Mouse (Mus musculus) forebrain, embryonic 14.5 days (tissue): Measurements from ENCODE around the gene Myrfl. TPM values are rescaled to one million over a fixed set of nuclear protein-coding genes. Genes with fewer than 3 reads are reported as not detected.

Source experiments
- ATAC-seq: fragments of 200-750 bp; cut with Nextera tagmentation; 2 replicates; pipeline ENCODE4 v1.8.0; 2017; ENCODE audit warnings: mild to moderate bottlenecking, moderate library complexity
- DNase-seq: peaks from one replicate; pipeline ENCODE4 v3.0.0-alpha.2; 2015; ENCODE audit warnings: low spot score
- H3K27ac ChIP-seq: fragments of 300-500 bp; sonication (generic); 2 replicates; pipeline ENCODE4 v1.5.1; 2014; ENCODE audit warnings: low read depth, mild to moderate bottlenecking, control low read depth, low read length, moderate library complexity
- H3K27me3 ChIP-seq: fragments of 300-500 bp; sonication (generic); replicated peaks from 2 replicates; pipeline ENCODE4 v1.6.1; 2014; ENCODE audit warnings: low read length, control low read depth, mixed read lengths; ENCODE audit not compliant: control insufficient read depth, insufficient read depth
- H3K36me3 ChIP-seq: fragments of 300-500 bp; sonication (generic); 2 replicates; pipeline ENCODE4 v1.6.1; 2014; ENCODE audit warnings: low read length, control low read depth; ENCODE audit not compliant: control insufficient read depth, insufficient read depth
- H3K4me1 ChIP-seq: fragments of 300-500 bp; sonication (generic); 2 replicates; pipeline ENCODE4 v1.6.1; 2014; ENCODE audit warnings: antibody characterized with exemption, low read length, control low read depth; ENCODE audit not compliant: control insufficient read depth, insufficient read depth
- H3K4me2 ChIP-seq: fragments of 300-500 bp; sonication (generic); 2 replicates; pipeline ENCODE4 v1.6.1; 2014; ENCODE audit warnings: mild to moderate bottlenecking, control low read depth, low read length
- H3K4me3 ChIP-seq: fragments of 300-500 bp; sonication (generic); 2 replicates; pipeline ENCODE4 v1.5.1; 2014; ENCODE audit warnings: low read depth, low read length, control low read depth
- H3K9ac ChIP-seq: fragments of 300-500 bp; sonication (generic); 2 replicates; pipeline ENCODE4 v1.6.1; 2014; ENCODE audit warnings: mild to moderate bottlenecking, low read length, control low read depth, moderate library complexity
- H3K9me3 ChIP-seq: fragments of 300-500 bp; sonication (generic); replicated peaks from 2 replicates; pipeline ENCODE4 v1.6.1; 2016; ENCODE audit warnings: low read length, control low read depth, mixed read lengths; ENCODE audit not compliant: control insufficient read depth
- WGBS: fragments of 180-500 bp; shearing (Covaris S2); extraction: QIAGEN DNeasy Blood & Tissue Kit; methylation state at CpG from one replicate; pipeline ENCODE4 v1.1.7; 2014; 5-methylcytosine and 5-hydroxymethylcytosine counted together
- polyA plus RNA-seq: library from polyadenylated mRNA; unstranded; fragments of >200 nt; fragmentation: Nextera tagmentation; extraction: Ambion mirVana; gene quantifications from 2 replicates; pipeline ENCODE4 v1.2.1, GENCODE M21; 2014

The Myrfl gene
- polyA plus RNA-seq, 1 experiment from 2014 or later, result 0.06 TPM

DNA sequence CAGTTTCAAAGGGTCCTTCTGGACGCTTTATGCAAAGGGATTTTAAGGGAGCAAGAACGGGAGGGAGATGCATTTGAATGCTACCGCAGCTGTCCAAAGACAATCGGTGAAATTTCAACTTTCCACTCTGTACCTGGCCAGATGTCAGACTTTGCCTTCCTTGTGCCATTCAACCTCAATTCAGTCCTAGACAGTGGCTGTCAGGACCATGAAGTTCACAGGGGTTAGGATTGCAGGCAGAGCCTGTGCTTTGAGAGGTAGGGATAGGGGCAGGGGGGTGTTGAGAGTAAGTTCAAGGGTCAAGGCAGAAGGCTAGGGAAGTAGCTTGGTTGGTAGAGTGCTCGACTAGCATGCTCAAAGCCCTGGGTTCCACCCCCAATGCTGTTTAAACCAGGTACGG lies 25.9 kb downstream of the Myrfl start:
- DNase-seq (no peak), ATAC-seq (no peak)
- Histone ChIP-seq H3K36me3 (no peaks in the 10 kb centered on the region), H3K27me3 (no peaks in the 10 kb centered on the region), H3K4me3 (no peak overlapping the region), H3K27ac (no peak overlapping the region), H3K4me2 (no peak overlapping the region), H3K9ac (no peak overlapping the region), H3K9me3 (no peaks in the 10 kb centered on the region), H3K4me1 (no peaks in the 10 kb centered on the region)
- 85% methylated on average over 6 of the region's 6 CpGs for WGBS

DNA sequence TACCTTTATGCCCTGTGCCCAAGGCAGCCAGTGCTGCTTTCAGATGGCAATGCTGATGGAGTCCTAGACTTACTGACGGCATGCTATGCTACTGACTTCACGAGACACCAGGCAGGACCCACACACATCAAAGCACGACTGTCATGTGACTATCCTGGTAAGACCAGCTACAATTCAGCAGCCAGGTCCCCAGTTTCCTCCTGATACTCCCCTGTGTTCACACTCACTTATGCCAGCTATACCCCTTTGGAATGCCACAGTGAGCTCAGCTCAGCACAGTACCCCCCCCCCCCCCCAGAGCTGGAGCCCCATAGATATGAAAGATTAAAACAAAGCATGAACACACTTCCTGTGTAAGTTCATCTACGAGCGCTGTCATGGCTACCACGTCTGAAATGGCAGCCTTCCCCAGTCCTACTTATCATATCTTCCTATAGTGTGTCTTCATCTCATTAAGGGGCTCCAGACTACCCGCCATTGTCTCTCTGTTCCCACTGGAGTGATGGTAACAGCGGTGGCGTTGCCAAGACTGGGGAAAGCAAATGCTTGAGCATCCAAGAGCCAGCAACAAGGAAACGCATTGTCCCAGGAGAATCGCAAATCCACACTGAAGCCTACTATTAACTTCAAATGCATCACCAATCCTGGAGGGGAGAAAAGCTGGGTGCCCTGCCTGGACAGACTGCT lies 43.4 kb downstream of the Myrfl start:
- ATAC-seq, result no peak
- WGBS, result 77% methylated on average over 11 of the region's 11 CpGs
- Histone ChIP-seq H3K9ac (no peak overlapping the region), H3K27me3 (no peaks in the 10 kb centered on the region), H3K4me2 (no peak overlapping the region), H3K4me3 (no peak overlapping the region), H3K4me1 (no peaks in the 10 kb centered on the region), H3K27ac (no peak overlapping the region), H3K36me3 (no peaks in the 10 kb centered on the region), H3K9me3 (no peaks in the 10 kb centered on the region)
- DNase-seq, result no peak

DNA sequence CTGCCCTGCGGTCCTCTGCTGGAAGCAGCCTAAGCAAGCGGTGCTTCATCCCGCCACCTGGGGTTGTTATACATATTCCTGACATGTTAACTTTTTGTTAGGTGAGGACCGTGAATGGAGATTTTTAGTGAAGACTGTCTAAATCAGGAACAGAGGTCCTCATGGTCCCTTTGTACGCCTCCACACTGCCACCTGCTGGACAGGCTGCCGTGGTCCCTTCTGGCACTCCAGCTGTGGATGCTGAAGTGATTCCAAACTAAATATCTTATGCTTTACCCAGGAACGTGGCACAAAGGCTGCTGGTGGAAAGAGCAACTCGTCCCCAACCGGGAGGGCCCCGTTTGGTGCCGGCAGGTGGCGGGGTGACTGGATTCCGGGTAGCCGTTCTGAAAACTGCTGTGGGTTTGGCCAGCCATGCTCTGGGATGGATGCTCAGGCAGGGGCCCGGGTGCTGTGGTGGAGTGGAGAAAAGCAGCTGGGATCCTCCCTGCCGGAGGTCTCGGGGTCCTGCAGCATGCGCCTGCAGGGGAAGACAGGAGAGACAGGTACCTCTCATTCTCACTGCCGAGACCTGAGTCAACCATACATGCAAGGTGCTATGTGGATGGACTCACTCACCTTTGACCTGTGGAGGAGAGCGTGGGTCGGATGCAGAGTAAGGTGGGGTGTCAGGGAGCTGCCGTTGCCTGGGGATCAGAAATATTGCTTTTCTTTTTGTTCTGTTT lies 47.8 kb downstream of the Myrfl start:
- 21% methylated on average over 22 of the region's 22 CpGs for WGBS
- Histone ChIP-seq H3K9me3 (no peaks in the 10 kb centered on the region), H3K4me2 (peak overlapping the region; percentile 37; the same call in 1 of the 2 replicates), H3K27ac (no peak overlapping the region), H3K36me3 (no peaks in the 10 kb centered on the region), H3K27me3 (no peaks in the 10 kb centered on the region), H3K9ac (0 out of 2 replicates have a peak overlapping the region, but pooled peaks have one; percentile 17), H3K4me1 (no peaks in the 10 kb centered on the region), H3K4me3 (no peak overlapping the region)
- peak; percentile 70; the same call in 1 of the 2 replicates for ATAC-seq
- peak; percentile 88 for DNase-seq

DNA sequence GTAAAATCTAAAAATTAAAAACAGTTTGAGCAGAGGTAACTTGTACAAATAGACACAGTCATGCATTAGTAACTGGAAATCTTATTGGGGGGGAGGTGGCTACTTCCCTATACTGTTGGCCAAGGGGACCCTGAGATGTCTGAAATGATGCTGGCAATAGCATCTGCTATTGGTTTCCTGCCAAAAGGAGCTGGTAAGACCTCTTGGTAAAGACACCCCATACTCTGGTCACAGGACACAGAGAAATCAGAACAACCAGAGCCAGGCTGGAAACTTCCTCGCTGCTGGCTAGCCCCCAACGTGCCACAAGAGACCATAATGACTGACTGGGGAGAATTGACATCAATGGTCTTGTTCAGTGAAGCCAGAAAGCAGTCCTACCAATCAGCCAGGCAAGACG lies 55.2 kb downstream of the Myrfl start:
- no peak overlapping the region for H3K4me2 ChIP-seq
- H3K27me3 ChIP-seq, result no peaks in the 10 kb centered on the region
- H3K9me3 ChIP-seq, result no peaks in the 10 kb centered on the region
- no peak overlapping the region for H3K27ac ChIP-seq
- DNase-seq, result no peak
- no peak overlapping the region for H3K4me3 ChIP-seq
- H3K9ac ChIP-seq, result no peak overlapping the region
- H3K36me3 ChIP-seq, result no peaks in the 10 kb centered on the region
- H3K4me1 ChIP-seq, result no peaks in the 10 kb centered on the region
- no peak for ATAC-seq
- WGBS, result 73% methylated on average over 3 of the region's 3 CpGs

DNA sequence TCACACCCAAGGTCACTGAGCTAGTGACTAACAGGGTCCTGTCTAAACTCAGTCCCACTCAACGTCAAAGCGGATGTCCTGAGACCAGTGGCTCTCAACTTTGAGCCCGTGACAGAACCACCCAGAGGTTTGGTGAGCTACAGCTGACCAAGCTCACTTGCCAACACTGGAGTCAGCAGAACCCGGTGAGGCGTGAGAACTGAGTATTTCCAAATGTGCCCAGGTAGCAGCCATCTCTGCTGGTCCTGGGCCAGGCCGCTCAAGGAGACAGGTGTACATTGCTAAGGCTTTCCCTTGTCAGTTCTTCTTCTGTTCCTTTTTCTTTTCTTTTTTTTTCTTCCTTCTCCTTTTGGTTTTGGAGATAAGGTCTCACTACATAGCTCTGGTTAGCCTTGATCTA lies 66.0 kb downstream of the Myrfl start:
- no peaks in the 10 kb centered on the region for H3K9me3 ChIP-seq
- WGBS, result 90% methylated on average over 6 of the region's 6 CpGs
- ATAC-seq, result no peak

DNA sequence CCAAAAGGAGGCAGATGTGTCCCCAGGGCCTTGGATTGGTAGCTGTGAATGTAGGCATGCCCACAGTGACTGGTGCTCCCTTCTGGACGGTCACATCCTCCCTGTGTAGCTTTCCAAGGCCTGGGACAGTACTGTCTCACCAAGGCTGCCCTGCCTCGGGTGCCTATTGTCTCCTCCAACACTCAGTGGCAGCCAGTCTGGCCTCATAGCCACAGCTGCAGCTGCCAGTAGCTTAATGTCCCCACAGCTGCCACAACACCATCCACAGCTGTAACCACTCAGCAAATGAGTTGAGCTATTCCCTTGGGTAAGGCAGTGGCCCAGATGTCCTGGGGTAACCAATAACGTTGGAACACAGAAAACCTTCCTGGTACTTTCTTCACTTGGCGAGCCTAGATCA lies 68.6 kb downstream of the Myrfl start:
- Histone ChIP-seq H3K9ac (no peak overlapping the region), H3K4me1 (no peaks in the 10 kb centered on the region), H3K27ac (no peak overlapping the region), H3K4me3 (no peak overlapping the region), H3K36me3 (no peaks in the 10 kb centered on the region), H3K4me2 (no peak overlapping the region), H3K9me3 (no peaks in the 10 kb centered on the region), H3K27me3 (no peaks in the 10 kb centered on the region)
- no peak for DNase-seq
- WGBS, result 67% methylated on average over 4 of the region's 4 CpGs
- ATAC-seq, result no peak

More for the DNA sequence above, 66.0 kb downstream of the Myrfl start:
- H3K27ac ChIP-seq, result no peak overlapping the region
- H3K27me3 ChIP-seq, result no peaks in the 10 kb centered on the region
- H3K9ac ChIP-seq, result no peak overlapping the region
- H3K4me2 ChIP-seq, result no peak overlapping the region
- no peak overlapping the region for H3K4me3 ChIP-seq
- H3K36me3 ChIP-seq, result no peaks in the 10 kb centered on the region
- no peak for DNase-seq
- no peaks in the 10 kb centered on the region for H3K4me1 ChIP-seq

DNA sequence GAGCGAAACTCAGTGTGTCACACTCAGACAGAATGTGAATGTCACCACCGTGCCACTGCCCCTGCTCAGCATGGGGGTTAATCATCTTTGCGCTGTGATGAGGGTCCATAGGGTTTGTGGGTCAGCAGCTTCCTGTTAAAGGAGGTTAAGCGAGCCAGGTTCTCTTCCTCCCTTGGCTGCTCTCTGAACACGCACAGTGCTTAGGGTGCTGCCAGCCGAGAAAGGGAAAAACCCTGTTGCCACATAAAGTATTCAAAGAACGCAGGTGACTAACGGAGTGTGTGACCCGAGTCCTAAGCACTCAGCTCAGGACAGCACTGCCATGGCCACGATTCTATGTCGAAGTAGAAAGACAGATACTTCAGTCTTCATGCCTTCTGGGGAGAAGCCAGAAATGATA lies 69.4 kb downstream of the Myrfl start:
- Histone ChIP-seq H3K4me1 (no peaks in the 10 kb centered on the region), H3K4me3 (no peak overlapping the region), H3K27ac (no peak overlapping the region), H3K9me3 (no peaks in the 10 kb centered on the region), H3K9ac (no peak overlapping the region), H3K27me3 (no peaks in the 10 kb centered on the region), H3K36me3 (no peaks in the 10 kb centered on the region), H3K4me2 (no peak overlapping the region)
- ATAC-seq (no peak), DNase-seq (no peak)
- 89% methylated on average over 11 of the region's 11 CpGs for WGBS

DNA sequence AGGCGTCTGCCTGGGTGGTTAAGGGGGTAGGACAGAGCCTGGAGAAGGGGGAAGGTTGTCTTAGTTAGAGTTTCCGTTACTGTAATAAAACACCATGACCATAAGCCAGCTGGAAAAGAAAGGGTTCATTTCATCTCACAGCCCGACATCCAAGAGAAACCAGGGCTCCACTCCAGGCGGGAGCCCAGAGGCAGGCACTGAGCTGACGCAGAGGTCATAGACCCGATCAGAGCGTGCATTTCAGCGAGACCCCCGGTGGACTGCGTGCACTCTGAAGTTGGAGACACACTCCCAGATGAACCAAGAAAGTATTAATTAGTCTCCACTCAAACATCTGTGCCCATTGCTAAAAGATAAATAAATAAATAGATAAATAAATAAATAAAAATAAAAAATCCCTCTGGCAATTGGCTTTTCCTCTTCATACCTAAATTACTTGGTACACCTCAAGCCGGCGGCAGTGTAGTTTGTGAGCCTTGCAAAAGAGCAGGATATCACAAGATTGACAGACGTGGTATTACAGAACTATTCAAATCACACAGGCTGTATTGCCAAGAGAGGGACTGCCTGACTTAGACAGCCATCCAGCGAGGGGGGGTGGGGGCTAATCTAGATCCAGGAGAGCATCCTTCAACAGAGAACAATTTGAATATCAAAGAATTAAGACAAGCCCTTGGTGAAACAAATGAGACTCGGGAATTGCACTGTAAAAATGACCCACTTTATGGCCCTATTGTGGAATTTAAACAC lies 81.2 kb downstream of the Myrfl start:
- no peak overlapping the region for H3K27ac ChIP-seq
- H3K36me3 ChIP-seq, result no peaks in the 10 kb centered on the region
- no peak overlapping the region for H3K9ac ChIP-seq
- no peaks in the 10 kb centered on the region for H3K27me3 ChIP-seq
- DNase-seq (no peak), ATAC-seq (no peak)
- no peaks in the 10 kb centered on the region for H3K4me1 ChIP-seq
- H3K9me3 ChIP-seq, result no peaks in the 10 kb centered on the region
- no peak overlapping the region for H3K4me2 ChIP-seq
- WGBS, result 64% methylated on average over 15 of the region's 15 CpGs
- H3K4me3 ChIP-seq, result no peak overlapping the region

DNA sequence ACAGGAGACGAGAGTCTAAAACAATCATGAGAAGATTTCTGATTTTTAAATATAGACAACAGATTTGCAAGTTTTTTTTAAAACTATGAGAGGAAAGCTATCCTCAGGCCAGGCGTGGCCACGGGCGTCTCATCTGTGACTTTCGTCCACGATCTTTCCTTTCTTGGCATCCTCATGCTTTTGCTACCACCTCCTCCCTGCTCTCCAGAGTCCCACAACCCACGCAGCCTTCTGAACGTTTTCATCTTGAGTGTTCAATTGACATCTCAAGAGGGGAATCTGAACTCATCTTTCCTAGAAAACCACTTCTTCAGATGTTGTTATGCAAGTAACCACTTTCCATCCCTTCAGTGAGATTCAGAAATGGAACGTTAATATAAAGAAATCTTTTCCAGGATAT lies 83.6 kb downstream of the Myrfl start:
- no peaks in the 10 kb centered on the region for H3K4me1 ChIP-seq
- H3K4me2 ChIP-seq, result no peak overlapping the region
- no peaks in the 10 kb centered on the region for H3K36me3 ChIP-seq
- 92% methylated on average over 9 of the region's 9 CpGs for WGBS
- ATAC-seq (no peak), DNase-seq (no peak)
- no peak overlapping the region for H3K4me3 ChIP-seq
- no peaks in the 10 kb centered on the region for H3K9me3 ChIP-seq
- no peaks in the 10 kb centered on the region for H3K27me3 ChIP-seq
- H3K9ac ChIP-seq, result no peak overlapping the region
- H3K27ac ChIP-seq, result no peak overlapping the region
